Comparison of ENCODE assay signal across 8 mouse cellular contexts in genomic region chr12:86518746-86519145, GRCm38 (mm10).
DNase-seq lines count a peak whose midpoint lies in the region; ATAC-seq lines count a peak whose summit lies in the region.

No protein-coding gene starts in this region.

- H3K9ac ChIP-seq in limb, embryonic 13.5 days, result no peak overlapping the region

- H3K4me2 ChIP-seq in limb, embryonic 13.5 days (replicated peaks), result peak overlapping the region; percentile 19; the same call in 1 of the 2 replicates

- H3K4me1 ChIP-seq in limb, embryonic 13.5 days, result peaks cover 11% of the 10 kb centered on the region
- H3K4me1 ChIP-seq in heart, embryonic 10.5 days, result peaks cover 13% of the 10 kb centered on the region

- whole genome bisulfite sequencing in limb, embryonic 13.5 days, result 23% methylated on average over 18 of the region's 18 CpGs
- WGBS in heart, embryonic 10.5 days, result 21% methylated on average over 18 of the region's 18 CpGs

- peaks cover 32% of the 10 kb centered on the region for H3K27me3 ChIP-seq in limb, embryonic 13.5 days
- peaks cover 31% of the 10 kb centered on the region for H3K27me3 ChIP-seq in heart, embryonic 10.5 days (ENCODE audit: insufficient read depth, poor library complexity, severe bottlenecking)

- ATAC-seq in limb, embryonic 13.5 days (ENCODE audit: low FRiP score, low read depth), result no peak

- DNase-seq in adrenal gland, postnatal 14 days, result peak; percentile 33
- no peak for DNase-seq in adrenal gland, adult 18-20 months (ENCODE audit: low spot score in 2 of 2)
- peak; percentile 17 for DNase-seq in MN1 (ENCODE audit: low spot score)
- peak; percentile 23 to 30 for DNase-seq in frontal cortex, postnatal 10 days (ENCODE audit: low spot score in 2 of 2)
- no peak for DNase-seq in heart, embryonic 10.5 days (ENCODE audit: low spot score)
- no peak for DNase-seq in ovary, postnatal 14 days (ENCODE audit: low spot score)
- DNase-seq in urinary bladder, adult 2 months (ENCODE audit: low spot score), result no peak

- H3K27ac ChIP-seq in limb, embryonic 13.5 days, result no peak overlapping the region
- no peak overlapping the region for H3K27ac ChIP-seq in heart, embryonic 10.5 days

- H3K9me3 ChIP-seq in limb, embryonic 13.5 days, result no peaks in the 10 kb centered on the region
- no peaks in the 10 kb centered on the region for H3K9me3 ChIP-seq in heart, embryonic 10.5 days

- no peaks in the 10 kb centered on the region for H3K36me3 ChIP-seq in limb, embryonic 13.5 days
- H3K36me3 ChIP-seq in heart, embryonic 10.5 days, result peaks cover 9% of the 10 kb centered on the region

- no peak overlapping the region for H3K4me3 ChIP-seq in limb, embryonic 13.5 days
- no peak overlapping the region for H3K4me3 ChIP-seq in heart, embryonic 10.5 days

Comparison
In these comparisons a context has a peak if more than half of its experiments do, and no peak if none do; other contexts are left out.
1. DNase-seq: peak in adrenal gland, postnatal 14 days (single experiment), MN1 (single experiment) and frontal cortex, postnatal 10 days (2 of 2); none in adrenal gland, adult 18-20 months (0 of 2), heart, embryonic 10.5 days (single experiment), ovary, postnatal 14 days (single experiment) and urinary bladder, adult 2 months (single experiment).